Mouse (Mus musculus) ES-Bruce4 (cell line): ENCODE measurements at regions not wholly inside any gene's neighbourhood (a gene's known extent, or its start where the extent isn't known, plus 50 kb on each side); places are given as distances from the start of the nearest gene placed in this dataset.

Experiments used
- CTCF ChIP-seq: IDR thresholded peaks from one replicate; pipeline ENCODE4 v1.8.1; 2011; ENCODE audit warnings: low read depth, low read length
- EP300 ChIP-seq: IDR thresholded peaks from 2 replicates; pipeline ENCODE4 v1.6.1; 2011; ENCODE audit warnings: low read depth, low read length; ENCODE audit not compliant: insufficient read depth
- POLR2A ChIP-seq: IDR thresholded peaks from one replicate; pipeline ENCODE4 v1.8.1; 2011; ENCODE audit warnings: low read length; ENCODE audit not compliant: insufficient read depth

DNA sequence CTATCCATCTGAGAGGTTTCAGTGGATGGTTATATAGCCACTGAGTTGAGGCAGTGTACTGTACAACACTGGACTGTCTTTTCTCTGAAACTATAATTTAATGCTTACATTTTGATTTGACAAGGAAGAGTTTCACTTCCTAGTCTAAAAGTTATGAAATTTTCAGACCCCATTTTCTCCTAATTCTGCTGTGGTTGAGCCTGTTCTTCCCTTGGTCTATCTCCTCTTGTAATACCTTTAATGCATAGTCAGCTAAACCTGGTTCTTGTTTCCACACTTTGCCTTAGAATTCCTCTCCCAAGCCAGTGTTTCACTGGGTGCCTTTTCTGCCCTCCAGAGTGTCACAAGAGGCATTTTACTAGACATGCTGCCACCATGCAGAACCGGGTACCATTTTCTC lies 279.3 kb upstream of the Camk1g start:
- TF ChIP-seq CTCF (no peak), POLR2A (no peak), EP300 (no peak)
